Mouse (Mus musculus) lung, postnatal 4 days (tissue): ENCODE measurements around the gene Tex14.

Source experiments
- DNase-seq, 2 experiments: peaks; one replicate each; pipeline ENCODE4 v3.0.0; 2021

Tex14 gene

GRCm38 (mm10) chr11:87595327-87595841 is 190.5 kb downstream of the Tex14 start:
- peak; percentile 89 to 94 for DNase-seq

GRCm38 (mm10) chr11:87595976-87596375 is 191.1 kb downstream of the Tex14 start:
- DNase-seq: no peak

- DNase-seq: no peak
Observed at GRCm38 (mm10) chr11:87596492-87596891, 191.6 kb downstream of the Tex14 start.

GRCm38 (mm10) chr11:87597061-87597460 is 192.2 kb downstream of the Tex14 start:
- no peak for DNase-seq

- peak in 1 of 2 experiments; percentile 20 for DNase-seq
Observed at GRCm38 (mm10) chr11:87599395-87600089, 194.7 kb downstream of the Tex14 start.

GRCm38 (mm10) chr11:87600322-87600853 is 195.5 kb downstream of the Tex14 start:
- DNase-seq: no peak

- DNase-seq: no peak
Observed at GRCm38 (mm10) chr11:87602234-87602633, 197.4 kb downstream of the Tex14 start.

GRCm38 (mm10) chr11:87603571-87603970 is 198.7 kb downstream of the Tex14 start:
- no peak for DNase-seq
